Mouse (Mus musculus) stomach, postnatal 0 days (tissue): ENCODE results near the gene Pacs2. TPM values are rescaled to one million over a fixed set of nuclear protein-coding genes. Genes with fewer than 3 reads are reported as not detected.

Experiments
- ATAC-seq: fragments of 200-750 bp; cut with Nextera tagmentation; 2 replicates; pipeline ENCODE4 v1.8.0; 2017; ENCODE audit not compliant: low FRiP score, low TSS enrichment
- DNase-seq: peaks from one replicate; pipeline ENCODE4 v3.0.0-alpha.2; 2016; ENCODE audit warnings: low spot score
- H3K27ac ChIP-seq: fragments of 300-500 bp; sonication (generic); replicated peaks from 2 replicates; pipeline ENCODE4 v1.5.1; 2014; ENCODE audit warnings: mild to moderate bottlenecking, control low read depth
- H3K27me3 ChIP-seq: fragments of 300-500 bp; sonication (generic); 2 replicates; pipeline ENCODE4 v1.6.1; 2014; ENCODE audit warnings: low read length; ENCODE audit not compliant: control insufficient read depth, insufficient read depth
- H3K36me3 ChIP-seq: fragments of 300-500 bp; sonication (generic); 2 replicates; pipeline ENCODE4 v1.6.1; 2014; ENCODE audit warnings: low read length, mixed read lengths; ENCODE audit not compliant: control insufficient read depth, insufficient read depth
- H3K4me1 ChIP-seq: fragments of 300-500 bp; sonication (generic); replicated peaks from 2 replicates; pipeline ENCODE4 v1.6.1; 2014; ENCODE audit warnings: antibody characterized with exemption; ENCODE audit not compliant: control insufficient read depth, insufficient read depth
- H3K4me2 ChIP-seq: fragments of 300-500 bp; sonication (generic); replicated peaks from 2 replicates; pipeline ENCODE4 v1.6.1; 2014; ENCODE audit warnings: low read depth, mild to moderate bottlenecking, control low read depth, moderate library complexity
- H3K4me3 ChIP-seq: fragments of 300-500 bp; sonication (generic); 2 replicates; pipeline ENCODE4 v1.5.1; 2014; ENCODE audit warnings: low read depth, low read length, control low read depth
- H3K9ac ChIP-seq: fragments of 300-500 bp; sonication (generic); 2 replicates; pipeline ENCODE4 v1.6.1; 2014; ENCODE audit warnings: mild to moderate bottlenecking, low read length, control low read depth, mixed read lengths
- H3K9me3 ChIP-seq: fragments of 300-500 bp; sonication (generic); 2 replicates; pipeline ENCODE4 v1.6.1; 2016; ENCODE audit warnings: low read length; ENCODE audit not compliant: control insufficient read depth
- CTCF ChIP-seq: IDR thresholded peaks from 2 replicates; pipeline ENCODE4 v1.5.1; 2016; ENCODE audit warnings: antibody characterized with exemption, low read depth, mild to moderate bottlenecking, moderate library complexity
- EP300 ChIP-seq: optimal IDR thresholded peaks from 2 replicates; pipeline ENCODE3; 2016; ENCODE audit warnings: antibody characterized with exemption
- WGBS: fragments of 180-500 bp; shearing (Covaris S2); extraction: QIAGEN DNeasy Blood & Tissue Kit; methylation state at CpG from one replicate; pipeline ENCODE4 v1.1.7; 2014; 5-methylcytosine and 5-hydroxymethylcytosine counted together
- polyA plus RNA-seq: library from polyadenylated mRNA; unstranded; fragments of >200 nt; fragmentation: Nextera tagmentation; extraction: Ambion mirVana; gene quantifications from 2 replicates; pipeline ENCODE4 v1.2.1, GENCODE M21; 2015

The Pacs2 gene
- polyA plus RNA-seq, 1 experiment from 2014 or later = 4.1 TPM

DNA sequence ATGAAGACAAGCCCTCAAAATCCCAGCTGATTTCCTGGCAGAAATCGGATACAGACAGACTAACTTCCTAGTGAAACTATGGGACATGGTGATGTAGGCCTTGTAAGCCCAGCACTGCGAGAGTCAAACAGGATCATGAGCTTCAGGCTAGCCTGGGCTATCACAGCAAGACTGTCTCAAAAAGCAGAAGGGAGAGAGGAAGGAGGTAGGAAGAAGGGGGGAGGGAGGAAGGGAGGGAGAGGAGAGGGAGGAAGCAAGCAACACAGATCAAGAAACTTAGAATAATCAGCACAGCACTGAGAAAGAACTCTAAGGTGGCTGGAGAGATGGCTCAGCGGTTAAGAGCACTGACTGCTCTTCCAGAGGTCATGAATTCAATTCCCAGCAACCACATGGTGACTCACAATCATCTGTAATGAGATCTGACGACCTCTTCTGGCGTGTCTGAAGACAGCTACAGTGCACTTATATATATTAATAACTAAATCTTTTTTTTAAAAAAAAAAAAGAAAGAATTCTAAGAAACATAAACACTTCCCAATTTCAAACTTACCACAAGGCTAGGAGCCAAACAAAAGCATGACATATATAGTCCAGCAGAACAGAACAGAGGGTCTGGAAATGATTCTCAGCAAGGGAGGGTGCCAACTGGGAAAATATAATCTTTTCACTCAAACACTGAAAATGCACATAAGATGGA is 23.5 kb upstream of the Pacs2 start:
- Histone ChIP-seq H3K4me1 (no peaks in the 10 kb centered on the region), H3K9ac (no peak overlapping the region), H3K4me3 (no peak overlapping the region), H3K27me3 (no peaks in the 10 kb centered on the region), H3K4me2 (no peak overlapping the region), H3K36me3 (peaks cover 3% of the 10 kb centered on the region; the same call in 1 of the 2 replicates), H3K9me3 (no peaks in the 10 kb centered on the region), H3K27ac (no peak overlapping the region)
- no peak for ATAC-seq
- WGBS = 72% methylated on average over 5 of the region's 5 CpGs
- no peak for TF ChIP-seq EP300
- TF ChIP-seq CTCF = no peak
- no peak for DNase-seq

- H3K36me3 ChIP-seq = peaks cover 3% of the 10 kb centered on the region; the same call in 1 of the 2 replicates
- no peak for ATAC-seq
- no peak for DNase-seq
- H3K4me1 ChIP-seq = no peaks in the 10 kb centered on the region
- H3K4me3 ChIP-seq = no peak overlapping the region
- H3K9ac ChIP-seq = no peak overlapping the region
- H3K9me3 ChIP-seq = no peaks in the 10 kb centered on the region
- no peak overlapping the region for H3K27ac ChIP-seq
- H3K4me2 ChIP-seq = no peak overlapping the region
- no peaks in the 10 kb centered on the region for H3K27me3 ChIP-seq
- TF ChIP-seq EP300 (no peak), CTCF (no peak)
- 82% methylated on average over 2 of the region's 2 CpGs for WGBS
Observed at GRCm38 (mm10) chr12:112991444-112991843, 22.9 kb upstream of the Pacs2 start.

DNA sequence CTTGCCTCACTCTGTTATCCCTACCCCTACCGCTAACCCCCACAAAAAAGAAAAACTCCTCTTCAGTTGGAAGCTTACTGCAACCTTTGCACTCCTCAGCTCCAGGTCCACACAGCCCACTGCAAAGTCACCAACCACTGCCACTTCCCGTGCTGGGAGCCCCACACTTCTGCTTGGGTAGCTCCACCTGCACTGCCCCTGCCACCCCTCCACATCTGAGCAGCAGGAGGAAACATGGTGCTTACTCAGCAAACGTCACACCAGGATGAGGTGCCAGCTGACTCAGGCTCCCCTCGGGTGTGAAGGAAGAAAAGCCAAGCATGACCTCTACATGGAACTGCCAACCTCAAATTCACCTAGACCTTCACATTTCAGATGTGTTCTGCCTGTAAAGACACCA is 20.2 kb upstream of the Pacs2 start:
- Histone ChIP-seq H3K9me3 (no peaks in the 10 kb centered on the region), H3K27ac (no peak overlapping the region), H3K4me2 (no peak overlapping the region), H3K36me3 (no peaks in the 10 kb centered on the region; the same call in 1 of the 2 replicates), H3K4me1 (peaks cover under 1% of the 10 kb centered on the region; the same call in 1 of the 2 replicates), H3K4me3 (no peak overlapping the region), H3K9ac (no peak overlapping the region), H3K27me3 (no peaks in the 10 kb centered on the region)
- 0 out of 2 replicates have a peak, but pooled peaks have one; percentile 17 for ATAC-seq
- no peak for TF ChIP-seq CTCF
- TF ChIP-seq EP300 = no peak
- DNase-seq = no peak
- WGBS = 63% methylated on average over 4 of the region's 4 CpGs

GRCm38 (mm10) chr12:112999569-113000293 is 14.6 kb upstream of the Pacs2 start:
- Histone ChIP-seq H3K27me3 (no peaks in the 10 kb centered on the region), H3K4me3 (peak overlapping the region; percentile 81), H3K9ac (peak overlapping the region; percentile 96), H3K4me2 (peak overlapping the region; percentile 86), H3K4me1 (peaks cover 3% of the 10 kb centered on the region; the same call in 1 of the 2 replicates), H3K36me3 (no peaks in the 10 kb centered on the region), H3K27ac (peak overlapping the region; percentile 96), H3K9me3 (no peaks in the 10 kb centered on the region)
- no peak for ATAC-seq
- WGBS = under 1% methylated on average over 56 of the region's 56 CpGs
- DNase-seq = no peak
- TF ChIP-seq CTCF (no peak), EP300 (no peak)

DNA sequence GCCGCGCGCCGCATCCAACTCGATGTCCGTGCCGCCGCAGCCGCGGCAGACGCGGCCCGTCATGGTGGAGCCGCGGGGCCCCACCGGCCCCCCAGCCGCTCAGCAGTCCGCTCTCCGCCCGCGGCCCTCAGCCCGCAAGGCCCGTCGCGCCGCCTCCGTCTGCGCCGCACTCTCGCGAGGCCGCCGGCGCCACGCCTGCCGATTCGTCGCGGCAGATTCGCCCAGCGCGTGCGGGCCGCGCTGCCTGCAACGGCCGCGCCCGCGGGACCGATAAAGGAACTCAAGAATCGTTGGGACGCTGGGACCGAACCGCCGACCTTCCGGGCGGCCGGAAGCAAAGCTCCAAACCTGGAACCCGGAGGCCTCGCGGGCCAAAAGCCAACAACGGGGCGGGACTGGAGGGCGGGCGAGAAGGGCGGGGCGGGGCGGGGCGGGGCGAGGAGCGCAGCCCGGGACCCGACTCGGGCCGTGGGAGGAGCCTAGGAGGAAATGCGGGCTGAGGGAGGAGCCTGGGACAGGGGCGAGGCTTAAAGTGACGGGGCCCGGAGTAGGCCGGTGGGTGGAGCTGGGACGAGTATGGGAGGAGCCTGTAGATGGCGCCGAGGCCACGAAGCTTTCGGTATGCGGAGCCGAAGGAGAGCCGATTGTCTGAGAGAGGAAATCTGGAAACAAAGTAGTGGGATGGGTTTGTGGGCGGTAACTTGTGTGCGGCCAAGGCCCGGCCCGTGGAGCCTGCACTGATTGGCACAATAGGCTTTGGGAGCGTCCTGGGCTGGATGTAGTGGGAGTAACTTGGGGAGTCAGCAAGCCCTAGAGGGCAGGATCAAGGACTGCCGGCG is 13.8 kb upstream of the Pacs2 start, which contains the start of gene Brf1:
TSS of gene Brf1 (minus strand) at position 411 of the 839 bp plus-strand sequence.
- Histone ChIP-seq H3K9ac (peak within 1 kb of the TSS; percentile 96), H3K36me3 (no peaks in the 10 kb centered on the region), H3K9me3 (no peaks in the 10 kb centered on the region), H3K4me1 (peaks cover 3% of the 10 kb centered on the region; the same call in 1 of the 2 replicates), H3K27ac (peak within 1 kb of the TSS; percentile 96), H3K4me3 (peak within 1 kb of the TSS; percentile 81), H3K4me2 (peak within 1 kb of the TSS; percentile 86), H3K27me3 (no peaks in the 10 kb centered on the region)
- peak; percentile 99 for DNase-seq
- WGBS = under 1% methylated on average over 96 of the region's 96 CpGs
- TF ChIP-seq CTCF (peak; percentile 37), EP300 (no peak)
- ATAC-seq = peak; percentile 96
